Mouse (Mus musculus): ENCODE measurements around the gene Lrrk1.

DNA sequence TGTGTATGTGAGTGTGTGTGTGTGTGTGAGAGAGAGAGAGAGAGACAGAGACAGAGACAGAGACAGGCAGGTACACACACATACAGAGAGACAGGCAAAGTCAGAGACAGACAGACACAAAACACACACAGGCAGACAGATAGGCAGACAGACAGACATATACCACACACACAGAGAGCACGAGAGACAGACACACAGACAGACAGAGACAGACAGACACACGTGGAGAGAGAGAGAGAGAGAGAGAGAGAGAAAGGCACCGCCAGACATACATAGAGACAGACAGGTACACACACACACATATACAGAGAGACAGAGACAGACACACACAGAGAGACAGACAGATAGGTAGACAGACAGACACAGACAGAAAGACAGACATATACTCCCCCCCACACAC, 138.7 kb downstream of the Lrrk1 start:
- no peak for TF ChIP-seq CTCF (IDR thresholded peaks at IDR 0.05; ENCODE audit: borderline replicate concordance, insufficient read depth, low read length)
- TF ChIP-seq POLR2A (IDR thresholded peaks at IDR 0.05; ENCODE audit: low read depth, low read length) = no peak
